Mouse (Mus musculus): ENCODE results near the gene 1300017J02Rik.
"Not testable (repeated sequence)": the region's sequence is repeated elsewhere in the genome, so short reads cannot be mapped to it uniquely, and the experiment has no call there.

The 1300017J02Rik gene

GRCm38 (mm10) chr9:103304927-103305326 lies at the start of gene 1300017J02Rik, which contains the start of gene Topbp1:
Gene 1300017J02Rik, minus strand, starts transcription at chr9:103305082.
Gene Topbp1, plus strand, starts transcription at chr9:103305215.
- DNase-seq (ENCODE audit: low spot score), result peak; percentile 40

GRCm38 (mm10) chr9:103353500-103354260 lies 48.8 kb upstream of the 1300017J02Rik start:
- DNase-seq (ENCODE audit: low spot score), result not testable (repeated sequence)

- no peak for DNase-seq (ENCODE audit: low spot score)
Observed at GRCm38 (mm10) chr9:103348791-103349190, 43.9 kb upstream of the 1300017J02Rik start.

DNA sequence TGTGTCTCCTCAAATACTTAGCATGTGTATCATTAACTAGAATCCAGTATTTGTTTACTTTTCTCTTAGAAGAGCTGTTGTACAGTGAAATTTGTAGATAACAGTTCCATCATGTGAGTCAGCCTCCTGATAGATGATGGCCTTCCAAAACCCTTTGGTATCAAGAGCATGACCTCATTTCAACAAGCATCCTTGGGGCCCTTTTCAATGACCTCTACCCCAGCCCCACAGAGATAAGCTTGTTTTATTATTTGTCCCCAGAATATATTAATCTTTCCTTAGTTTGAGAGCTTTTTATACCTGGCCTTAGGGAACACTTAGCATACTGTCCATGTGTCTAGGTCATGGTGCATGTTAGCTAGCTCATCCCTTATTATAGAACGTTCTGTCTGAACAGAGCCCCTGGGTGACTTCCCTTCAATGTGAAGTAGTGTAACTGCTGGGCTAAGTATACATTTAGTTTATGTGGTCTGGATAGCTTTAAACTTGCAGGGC lies 43.2 kb upstream of the 1300017J02Rik start:
- DNase-seq (ENCODE audit: low spot score), result no peak

GRCm38 (mm10) chr9:103347045-103347444 lies 42.2 kb upstream of the 1300017J02Rik start:
- no peak for DNase-seq (ENCODE audit: low spot score)

GRCm38 (mm10) chr9:103336912-103337311 lies 32.0 kb upstream of the 1300017J02Rik start:
- no peak for DNase-seq (ENCODE audit: low spot score)

DNA sequence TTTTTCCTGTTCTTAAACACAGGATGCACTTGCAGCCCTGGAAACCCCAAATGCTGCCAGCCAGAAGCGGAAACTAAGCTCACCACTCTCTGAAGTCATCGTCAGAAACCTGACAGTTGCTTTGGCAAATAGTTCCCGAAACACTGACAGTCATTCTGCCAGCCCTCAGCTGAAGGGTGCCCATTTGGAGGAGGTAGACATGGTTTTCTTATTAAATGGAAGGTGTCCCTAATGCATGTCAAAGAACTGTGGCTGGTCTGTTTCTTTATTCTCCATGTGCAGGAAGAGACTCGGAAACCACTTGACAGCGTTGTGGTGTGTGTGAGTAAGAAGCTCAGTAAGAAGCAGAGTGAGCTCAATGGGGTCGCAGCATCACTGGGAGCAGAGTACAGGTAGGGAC lies 27.8 kb upstream of the 1300017J02Rik start:
- DNase-seq (ENCODE audit: low spot score), result no peak

DNA sequence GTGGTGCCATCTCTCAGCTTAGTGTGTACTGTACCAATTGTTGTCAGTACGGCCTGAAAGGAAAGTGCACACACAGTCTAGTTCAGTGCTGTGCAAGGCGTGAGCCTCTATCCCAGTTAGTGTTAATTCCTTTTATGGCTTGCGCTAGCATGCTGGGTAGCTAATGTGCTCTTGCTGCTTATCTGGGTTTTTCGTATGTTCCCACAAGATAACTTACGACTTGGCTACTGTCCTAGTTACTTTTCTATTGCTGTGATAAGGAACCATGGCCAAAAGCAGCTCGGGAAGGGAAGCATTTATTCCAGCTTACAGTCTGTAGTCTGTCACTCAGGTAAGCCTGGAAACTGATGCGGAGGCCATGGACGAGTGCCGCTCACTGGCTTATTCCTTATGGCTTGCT lies 21.6 kb upstream of the 1300017J02Rik start:
- DNase-seq (ENCODE audit: low spot score), result no peak

- no peak for DNase-seq (ENCODE audit: low spot score)
Observed at GRCm38 (mm10) chr9:103324678-103325077, 19.8 kb upstream of the 1300017J02Rik start.

- no peak for DNase-seq (ENCODE audit: low spot score)
Observed at GRCm38 (mm10) chr9:103309832-103310231, 5.0 kb upstream of the 1300017J02Rik start.

- no peak for DNase-seq (ENCODE audit: low spot score)
Observed at GRCm38 (mm10) chr9:103305332-103306041, 605 bp upstream of the 1300017J02Rik start.

GRCm38 (mm10) chr9:103302666-103303065 lies 2.2 kb downstream of the 1300017J02Rik start:
- DNase-seq (ENCODE audit: low spot score), result peak; percentile 67

DNA sequence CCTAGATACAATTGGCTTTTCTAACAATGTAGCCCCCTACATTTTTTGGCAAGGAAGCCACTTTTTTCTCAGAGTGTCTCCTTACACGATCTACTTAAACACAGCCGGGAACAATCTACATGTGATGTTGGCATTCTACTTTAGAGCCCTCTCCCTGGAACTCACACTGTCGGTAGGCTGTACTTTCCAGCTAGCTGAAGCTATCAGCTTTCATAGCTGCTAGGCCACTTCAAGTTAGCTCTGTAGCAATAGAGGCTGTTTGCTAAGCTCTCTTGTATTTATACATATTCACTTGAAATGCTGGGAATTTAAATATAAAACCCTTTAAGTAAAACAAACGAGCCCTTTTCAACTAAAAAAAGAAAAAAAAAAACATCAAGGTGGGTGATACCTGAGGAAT lies 2.6 kb downstream of the 1300017J02Rik start:
- no peak for DNase-seq (ENCODE audit: low spot score)

DNA sequence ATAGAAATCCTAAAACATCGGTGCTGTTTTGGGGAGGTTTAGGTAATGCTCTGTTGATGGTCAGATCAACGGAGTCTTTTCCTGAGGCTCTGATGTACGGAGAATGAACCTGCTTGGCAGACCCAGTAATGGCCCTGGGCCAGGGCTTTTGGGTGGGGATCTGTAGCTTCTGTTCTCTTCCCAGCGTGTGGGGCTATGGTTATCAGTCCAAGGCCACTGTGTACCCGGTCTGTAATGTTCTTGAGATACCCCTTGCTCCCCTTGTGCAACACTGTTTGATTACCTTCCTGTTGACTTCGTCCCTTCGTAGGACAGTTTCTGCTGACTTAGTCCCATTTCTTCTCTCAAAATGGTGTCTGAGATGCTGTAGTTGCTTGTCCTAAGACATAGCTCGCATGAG lies 3.8 kb downstream of the 1300017J02Rik start:
- DNase-seq (ENCODE audit: low spot score), result no peak

DNA sequence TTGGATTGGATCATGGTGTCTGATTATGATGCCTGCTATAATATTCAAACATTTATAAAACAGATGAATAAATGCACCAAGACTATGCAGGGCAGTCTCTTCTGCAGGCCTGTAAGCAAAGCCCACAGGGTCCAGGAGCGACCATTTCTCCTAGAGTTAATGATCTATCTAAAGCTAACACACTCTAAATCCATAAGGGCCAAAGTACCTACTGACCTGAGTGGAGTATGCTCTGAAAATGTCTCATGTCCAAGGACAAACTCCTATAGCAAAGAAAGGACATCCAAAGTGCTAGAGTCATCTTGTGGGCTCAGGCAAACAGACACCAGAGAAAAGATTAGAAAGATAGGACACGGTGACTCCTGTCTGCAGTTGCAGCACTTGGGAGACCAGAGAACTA lies 10.4 kb downstream of the 1300017J02Rik start:
- DNase-seq (ENCODE audit: low spot score), result no peak

DNA sequence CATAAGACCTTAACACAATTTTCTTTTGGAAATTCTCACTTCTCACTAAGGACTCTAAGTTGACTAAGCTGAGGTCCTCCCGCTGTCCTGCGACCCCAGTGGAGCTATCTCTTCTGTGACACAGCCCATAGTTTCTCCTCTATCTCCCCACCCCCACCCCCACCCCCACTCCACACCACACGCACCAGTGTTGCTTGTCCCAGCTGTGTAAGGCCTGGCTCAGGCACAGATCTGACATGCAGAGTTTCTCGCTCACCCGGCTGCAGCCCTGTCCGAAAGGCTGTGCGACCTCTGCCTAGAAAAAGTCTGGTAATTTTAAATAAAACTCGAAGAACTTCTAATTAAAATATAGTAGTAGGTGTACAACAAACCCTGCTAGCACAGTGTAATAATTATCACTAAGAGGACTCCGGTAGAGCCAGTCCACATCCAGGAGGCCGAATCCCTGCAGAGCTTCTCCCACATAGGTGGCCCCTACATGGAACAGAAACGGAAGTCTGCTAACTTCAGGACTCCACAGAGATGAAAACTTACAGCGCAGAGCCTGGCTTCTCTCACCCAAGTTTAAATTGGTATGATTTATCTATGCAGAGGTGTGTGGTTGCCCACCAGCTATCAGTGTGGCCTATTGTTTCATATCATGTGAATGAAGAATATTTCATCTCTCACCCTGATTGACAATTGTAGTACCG lies 16.2 kb downstream of the 1300017J02Rik start:
- no peak for DNase-seq (ENCODE audit: low spot score)

- no peak for DNase-seq (ENCODE audit: low spot score)
Observed at GRCm38 (mm10) chr9:103287840-103288488, 16.9 kb downstream of the 1300017J02Rik start.

DNA sequence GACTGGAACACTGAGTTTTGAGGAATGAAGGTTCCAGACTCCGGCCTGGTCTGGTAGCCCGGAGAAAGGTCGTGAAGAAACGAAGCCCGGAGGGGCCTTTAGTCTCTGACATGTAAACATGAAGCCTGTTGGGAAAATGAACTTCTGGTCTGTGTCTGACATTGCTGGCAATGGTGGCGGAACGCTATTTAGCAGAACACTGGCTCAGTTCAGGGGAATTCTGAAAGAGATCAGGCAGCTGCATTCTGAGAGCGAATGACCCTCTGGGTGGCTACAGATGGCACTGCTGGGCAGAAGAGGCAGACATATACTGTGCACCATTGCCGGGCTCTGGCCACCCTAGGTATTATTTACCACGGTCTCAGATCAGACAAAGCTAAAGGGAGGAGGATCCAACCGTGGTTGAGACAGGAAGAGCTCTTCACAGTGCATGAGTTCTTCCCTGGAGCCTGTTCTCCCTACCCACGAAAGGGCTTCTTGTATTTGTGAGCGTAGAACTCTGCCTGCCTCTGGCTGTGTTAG lies 17.9 kb downstream of the 1300017J02Rik start:
- no peak for DNase-seq (ENCODE audit: low spot score)

DNA sequence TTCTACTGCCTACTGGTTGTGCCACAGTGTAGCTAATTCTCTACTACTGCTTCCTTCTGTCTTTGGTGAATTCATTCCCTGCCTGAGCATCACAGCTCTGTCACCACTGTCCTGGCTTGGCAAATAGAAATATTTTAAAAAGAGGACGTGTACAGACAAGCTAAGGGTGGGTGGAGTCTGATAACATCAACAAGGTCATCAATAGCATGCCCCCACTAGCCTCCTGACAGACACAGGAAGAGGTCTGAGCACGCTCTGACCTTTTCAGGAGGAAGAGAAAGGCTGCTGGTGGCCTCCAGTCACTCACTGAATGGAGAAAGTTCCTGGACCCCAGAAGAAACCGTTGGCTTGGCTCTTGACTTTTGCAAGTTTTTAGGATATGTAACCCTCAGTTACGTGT lies 18.5 kb downstream of the 1300017J02Rik start:
- DNase-seq (ENCODE audit: low spot score), result no peak

GRCm38 (mm10) chr9:103276876-103277275 lies 28.0 kb downstream of the 1300017J02Rik start:
- DNase-seq (ENCODE audit: low spot score), result no peak

GRCm38 (mm10) chr9:103275676-103276075 lies 29.2 kb downstream of the 1300017J02Rik start:
- no peak for DNase-seq (ENCODE audit: low spot score)

DNA sequence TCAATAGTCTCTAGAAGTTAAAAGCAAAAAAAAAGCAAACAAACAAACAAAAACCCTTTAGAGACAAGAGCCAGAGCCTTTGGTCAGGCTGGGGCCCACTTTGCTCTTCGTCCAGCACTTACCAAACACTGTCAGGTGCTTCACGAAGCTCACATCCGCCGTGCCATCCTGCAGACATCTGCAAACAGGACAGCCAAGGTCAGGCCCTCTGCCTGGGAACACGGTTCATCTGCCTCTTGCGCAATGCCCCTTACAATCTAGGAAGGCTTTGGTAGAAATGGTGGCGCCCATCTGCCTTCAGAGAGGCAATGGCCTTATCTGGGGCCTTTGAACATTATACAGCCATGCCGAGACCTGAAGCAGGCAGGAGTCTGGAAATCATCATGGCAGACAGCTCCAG lies 30.1 kb downstream of the 1300017J02Rik start:
- DNase-seq (ENCODE audit: low spot score), result no peak
